ENCODE assay signal across 25 mouse cellular contexts in genomic region chr12:33332046-33332445, GRCm38 (mm10).
DNase-seq lines count a peak whose midpoint lies in the region; ATAC-seq and TF ChIP-seq lines count a peak whose summit lies in the region.
"Had no signal": no experiment of that assay in that cellular context is flagged by ENCODE, and none has a peak within 500 bp of the region (broad histone marks: within the 10 kb centered on the region; RNA-seq: fewer than 3 reads in every experiment).

No protein-coding gene starts in this region.

- no peaks in the 10 kb centered on the region for H3K9me3 ChIP-seq in midbrain, embryonic 10.5 days (replicated peaks)
- no peaks in the 10 kb centered on the region for H3K9me3 ChIP-seq in midbrain, embryonic 14.5 days (ENCODE audit: control insufficient read depth, low read length)
- no peaks in the 10 kb centered on the region for H3K9me3 ChIP-seq in MEL (replicated peaks; ENCODE audit: insufficient read depth, low read length)
- H3K9me3 ChIP-seq: embryonic facial prominence, embryonic 15.5 days; forebrain, embryonic 10.5 days; forebrain, embryonic 15.5 days; G1E; heart, embryonic 10.5 days; heart, embryonic 15.5 days; hindbrain, embryonic 10.5 days had no signal

- TF ChIP-seq EP300 in MEL (IDR thresholded peaks at IDR 0.05; ENCODE audit: low read depth in 1 of 2, low read length in 2 of 2): no peak

- peak overlapping the region; percentile 33; the same call in 1 of the 2 replicates for H3K27ac ChIP-seq in midbrain, embryonic 10.5 days (replicated peaks)
- no peak overlapping the region for H3K27ac ChIP-seq in midbrain, embryonic 14.5 days (replicated peaks; ENCODE audit: low read depth, low read length)
- no peak overlapping the region for H3K27ac ChIP-seq in MEL (ENCODE audit: control insufficient read depth, low read depth, low read length)
- H3K27ac ChIP-seq: embryonic facial prominence, embryonic 15.5 days; forebrain, embryonic 10.5 days; heart, embryonic 10.5 days; heart, embryonic 15.5 days had no signal

- no peaks in the 10 kb centered on the region for H3K36me3 ChIP-seq in midbrain, embryonic 10.5 days
- H3K36me3 ChIP-seq in midbrain, embryonic 14.5 days (ENCODE audit: control insufficient read depth, insufficient read depth, low read length): no peaks in the 10 kb centered on the region
- peaks cover 19 to 31% of the 10 kb centered on the region in 2 experiments for H3K36me3 ChIP-seq in MEL (ENCODE audit: control insufficient read depth in 1 of 2, insufficient read depth in 2 of 2, low read length in 2 of 2)
- H3K36me3 ChIP-seq: embryonic facial prominence, embryonic 15.5 days; forebrain, embryonic 10.5 days; forebrain, embryonic 15.5 days; heart, embryonic 10.5 days; heart, embryonic 15.5 days had no signal

- H3K4me1 ChIP-seq in midbrain, embryonic 10.5 days: peaks cover 8% of the 10 kb centered on the region
- H3K4me1 ChIP-seq in midbrain, embryonic 14.5 days (ENCODE audit: control insufficient read depth, insufficient read depth, low read length): peaks cover 19% of the 10 kb centered on the region
- peaks cover 24 to 31% of the 10 kb centered on the region in 2 experiments for H3K4me1 ChIP-seq in MEL (ENCODE audit: control insufficient read depth in 1 of 2, insufficient read depth in 2 of 2, low read length in 2 of 2)
- H3K4me1 ChIP-seq: forebrain, embryonic 10.5 days had no signal

- no peak for ATAC-seq in midbrain, embryonic 14.5 days (ENCODE audit: low FRiP score, low TSS enrichment)
- peak; percentile 38 to 51; a peak in 3 of 4 replicates for ATAC-seq in hematopoietic stem cell, adult 5-6 weeks (replicated peaks in 1 of 2; ENCODE audit: insufficient read depth in 1 of 2, low FRiP score in 2 of 2, low TSS enrichment in 1 of 2, low read depth in 1 of 2, poor library complexity in 2 of 2, severe bottlenecking in 2 of 2)
- peak; percentile 41; the same call in 1 of the 2 replicates for ATAC-seq in monocyte, adult 5-6 weeks (replicated peaks; ENCODE audit: insufficient number of reproducible peaks, low FRiP score, low TSS enrichment, poor library complexity, severe bottlenecking)
- ATAC-seq: CD4-positive, CD25-positive, alpha-beta regulatory T cell, adult 4 months; forebrain, embryonic 15.5 days had no signal

- no peak for TF ChIP-seq POLR2A in MEL (IDR thresholded peaks at IDR 0.05; ENCODE audit: control insufficient read depth in 1 of 2, insufficient read depth in 1 of 2, low read depth in 1 of 2, low read length in 2 of 2, poor library complexity in 1 of 2)

- no peak overlapping the region for H3K4me2 ChIP-seq in midbrain, embryonic 14.5 days (ENCODE audit: low read length)
- H3K4me2 ChIP-seq: embryonic facial prominence, embryonic 15.5 days; forebrain, embryonic 15.5 days; heart, embryonic 15.5 days; hindbrain, embryonic 14.5 days had no signal

- peaks cover 2% of the 10 kb centered on the region; the same call in 1 of the 2 replicates for H3K79me2 ChIP-seq in MEL (ENCODE audit: control insufficient read depth, insufficient read depth, low read length, poor library complexity)

- no peaks in the 10 kb centered on the region for H3K27me3 ChIP-seq in midbrain, embryonic 10.5 days (ENCODE audit: low read depth, poor library complexity, severe bottlenecking)
- no peaks in the 10 kb centered on the region for H3K27me3 ChIP-seq in midbrain, embryonic 14.5 days (ENCODE audit: control insufficient read depth, insufficient read depth, low read length)
- no peaks in the 10 kb centered on the region for H3K27me3 ChIP-seq in MEL (ENCODE audit: control insufficient read depth in 1 of 2, insufficient read depth in 2 of 2, low read length in 2 of 2)
- H3K27me3 ChIP-seq: embryonic facial prominence, embryonic 15.5 days; forebrain, embryonic 15.5 days had no signal

- no peak for TF ChIP-seq RAD21 in MEL (IDR thresholded peaks at IDR 0.05; ENCODE audit: low read depth, low read length)

- no peak overlapping the region for H3K9ac ChIP-seq in midbrain, embryonic 14.5 days (replicated peaks; ENCODE audit: low read length)
- H3K9ac ChIP-seq in MEL (ENCODE audit: control insufficient read depth, low read depth, low read length, poor library complexity, severe bottlenecking): no peak overlapping the region
- H3K9ac ChIP-seq: embryonic facial prominence, embryonic 15.5 days; forebrain, embryonic 15.5 days; heart, embryonic 15.5 days; hindbrain, embryonic 14.5 days had no signal

- no peak overlapping the region for H3K4me3 ChIP-seq in midbrain, embryonic 10.5 days
- H3K4me3 ChIP-seq in midbrain, embryonic 14.5 days (replicated peaks; ENCODE audit: low read depth, low read length): no peak overlapping the region
- H3K4me3 ChIP-seq in MEL (ENCODE audit: control insufficient read depth in 1 of 2, insufficient read depth in 1 of 2, low read depth in 2 of 2, low read length in 2 of 2): no peak overlapping the region
- H3K4me3 ChIP-seq: embryonic facial prominence, embryonic 15.5 days; erythroblast, embryonic 14.5 days; forebrain, embryonic 10.5 days; forebrain, embryonic 15.5 days; heart, embryonic 10.5 days; heart, embryonic 15.5 days; hindbrain, embryonic 10.5 days had no signal

- no peak for DNase-seq in midbrain, embryonic 10.5 days (ENCODE audit: low spot score)
- no peak for DNase-seq in midbrain, embryonic 14.5 days
- peak; percentile 41 for DNase-seq in MEL (ENCODE audit: low read depth, low spot score)
- DNase-seq in layer of hippocampus, postnatal 10 days (ENCODE audit: low spot score in 2 of 2): no peak
- DNase-seq in layer of hippocampus, adult 11-12 months (ENCODE audit: low spot score): no peak
- DNase-seq in cerebellum, postnatal 14 days: no peak
- DNase-seq: adrenal gland, postnatal 14 days; B cell, adult 2 months; cerebellum, adult 9-11 months; embryo, embryonic 11 days; gastrocnemius, postnatal 36 days; heart, adult 18-20 months; heart, postnatal 14 days had no signal

- no peak for TF ChIP-seq CTCF in MEL (IDR thresholded peaks at IDR 0.05 in 2 of 3, conservative IDR thresholded peaks at IDR 0.05 in 1 of 3; ENCODE audit: control insufficient read depth in 1 of 3, insufficient read depth in 1 of 3, low read depth in 2 of 3, low read length in 3 of 3, poor library complexity in 1 of 3, severe bottlenecking in 1 of 3)

- WGBS in midbrain, embryonic 10.5 days: 63% methylated on average over 4 of the region's 4 CpGs
- 60% methylated on average over 4 of the region's 4 CpGs for WGBS in midbrain, embryonic 14.5 days

TF ChIP-seq in MEL, 35 proteins besides CTCF, POLR2A, EP300 and RAD21:
- TF ChIP-seq JUND (IDR thresholded peaks at IDR 0.05; ENCODE audit: low read depth, low read length) (no peak), ETS1 (IDR thresholded peaks at IDR 0.05; ENCODE audit: low read depth, low read length) (no peak), CHD2 (IDR thresholded peaks at IDR 0.05; ENCODE audit: low read length) (no peak), ZMIZ1 (IDR thresholded peaks at IDR 0.05; ENCODE audit: low read depth, low read length) (no peak), HCFC1 (IDR thresholded peaks at IDR 0.05; ENCODE audit: low read depth, low read length) (no peak)
